In the genomic region with DNA sequence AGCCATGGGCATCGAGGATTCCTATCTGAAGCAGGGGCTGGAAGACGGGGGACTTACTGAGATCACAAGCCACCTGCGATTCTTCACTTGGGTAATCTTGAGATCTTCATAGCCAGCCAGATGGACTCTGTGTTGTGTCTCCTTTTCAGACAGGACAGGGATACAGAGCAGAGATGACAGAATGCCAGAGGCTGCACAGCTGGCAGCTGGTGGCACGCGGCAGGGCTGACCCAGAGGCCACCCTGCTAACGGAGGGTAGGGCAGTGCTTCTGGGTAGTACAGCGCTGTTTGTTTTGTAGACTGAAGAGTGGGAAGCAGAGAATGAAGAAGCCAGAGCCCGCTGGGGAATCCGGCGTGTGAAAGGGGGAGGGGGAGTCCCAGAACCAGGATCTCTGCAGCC, we compare ENCODE assay signal across 20 mouse cellular contexts.
"Had no signal": no experiment of that assay in that cellular context is flagged by ENCODE, and none has a peak within 500 bp of the region (broad histone marks: within the 10 kb centered on the region; RNA-seq: fewer than 3 reads in every experiment).

No protein-coding gene starts in this region.

- H3K4me1 ChIP-seq: liver, embryonic 13.5 days had no signal

- H3K9ac ChIP-seq: liver, embryonic 13.5 days; lung, embryonic 14.5 days; midbrain, embryonic 12.5 days had no signal

- H3K4me2 ChIP-seq: liver, embryonic 13.5 days; lung, embryonic 14.5 days; midbrain, embryonic 12.5 days had no signal

- DNase-seq: kidney, adult 2 months; kidney, postnatal 36 days; layer of hippocampus, postnatal 36 days; liver, embryonic 13.5 days; lung, embryonic 14.5 days; lung, postnatal 14 days; right cerebral cortex, adult 18-20 months; right cerebral cortex, postnatal 14 days; right cerebral cortex, postnatal 4 days; thymus, adult 2 months; thymus, postnatal 14 days; thymus, postnatal 4 days had no signal

- ATAC-seq: hindbrain, postnatal 0 days; inflammation-experienced regulatory T-cells, adult 6 months; intestine, embryonic 16.5 days had no signal

- H3K9me3 ChIP-seq: liver, embryonic 13.5 days; megakaryocyte, embryonic 14.5 days; midbrain, embryonic 12.5 days had no signal

- H3K27ac ChIP-seq: hindbrain, postnatal 0 days; left cerebral cortex, adult 2 months; liver, embryonic 13.5 days; macrophage; midbrain, embryonic 12.5 days; stomach, postnatal 0 days had no signal

- H3K36me3 ChIP-seq: liver, embryonic 13.5 days; midbrain, embryonic 12.5 days had no signal

- H3K4me3 ChIP-seq: left cerebral cortex, adult 2 months; liver, embryonic 13.5 days; megakaryocyte, embryonic 14.5 days; midbrain, embryonic 12.5 days had no signal
